Mouse (Mus musculus): ENCODE data around the gene Adh5.

GRCm38 (mm10) chr3:138494565-138494964, 51.7 kb downstream of the Adh5 start:
- TF ChIP-seq POLR2A (IDR thresholded peaks at IDR 0.05; ENCODE audit: insufficient read depth, low read depth, low read length) (no peak), CTCF (IDR thresholded peaks at IDR 0.05; ENCODE audit: insufficient read depth, low read depth, low read length) (no peak)
